Mouse (Mus musculus): ENCODE data around the gene Cyp8b1.

The Cyp8b1 gene

GRCm38 (mm10) chr9:121916102-121916501 lies at the start of gene Cyp8b1:
Gene Cyp8b1 (minus strand): TSS chr9:121916305.
- no peak for DNase-seq (ENCODE audit: low spot score in 2 of 2)

- DNase-seq (ENCODE audit: low spot score in 2 of 2) = no peak
Observed at GRCm38 (mm10) chr9:121964941-121965340, 48.8 kb upstream of the Cyp8b1 start.

- DNase-seq (ENCODE audit: low spot score in 2 of 2) = no peak
Observed at GRCm38 (mm10) chr9:121959966-121960635, 44.0 kb upstream of the Cyp8b1 start.

GRCm38 (mm10) chr9:121952596-121952995 lies 36.5 kb upstream of the Cyp8b1 start:
- DNase-seq (ENCODE audit: low spot score in 2 of 2) = no peak

- DNase-seq (ENCODE audit: low spot score in 2 of 2) = no peak
Observed at GRCm38 (mm10) chr9:121951114-121951423, 35.0 kb upstream of the Cyp8b1 start.

- DNase-seq (ENCODE audit: low spot score in 2 of 2) = no peak
Observed at GRCm38 (mm10) chr9:121950418-121951113, 34.5 kb upstream of the Cyp8b1 start, which contains the start of gene Fam198a. Gene Fam198a (plus strand): TSS chr9:121950988.

- no peak for DNase-seq (ENCODE audit: low spot score in 2 of 2)
Observed at GRCm38 (mm10) chr9:121948431-121948830, 32.3 kb upstream of the Cyp8b1 start.

- DNase-seq (ENCODE audit: low spot score in 2 of 2) = peak; percentile 52
Observed at GRCm38 (mm10) chr9:121947784-121948183, 31.7 kb upstream of the Cyp8b1 start.

GRCm38 (mm10) chr9:121943628-121944027 lies 27.5 kb upstream of the Cyp8b1 start:
- DNase-seq (ENCODE audit: low spot score in 2 of 2) = no peak

GRCm38 (mm10) chr9:121943005-121943404 lies 26.9 kb upstream of the Cyp8b1 start:
- DNase-seq (ENCODE audit: low spot score in 2 of 2) = no peak

GRCm38 (mm10) chr9:121937944-121938355 lies 21.8 kb upstream of the Cyp8b1 start:
- no peak for DNase-seq (ENCODE audit: low spot score in 2 of 2)

- no peak for DNase-seq (ENCODE audit: low spot score in 2 of 2)
Observed at GRCm38 (mm10) chr9:121937451-121937864, 21.4 kb upstream of the Cyp8b1 start.

- no peak for DNase-seq (ENCODE audit: low spot score in 2 of 2)
Observed at GRCm38 (mm10) chr9:121936952-121937351, 20.8 kb upstream of the Cyp8b1 start.

- DNase-seq (ENCODE audit: low spot score in 2 of 2) = no peak
Observed at GRCm38 (mm10) chr9:121934856-121935255, 18.8 kb upstream of the Cyp8b1 start.

- peak; percentile 52 to 56 for DNase-seq (ENCODE audit: low spot score in 2 of 2)
Observed at GRCm38 (mm10) chr9:121928498-121928897, 12.4 kb upstream of the Cyp8b1 start.

GRCm38 (mm10) chr9:121927721-121928120 lies 11.6 kb upstream of the Cyp8b1 start:
- DNase-seq (ENCODE audit: low spot score in 2 of 2) = no peak

GRCm38 (mm10) chr9:121926634-121927405 lies 10.7 kb upstream of the Cyp8b1 start:
- DNase-seq (ENCODE audit: low spot score in 2 of 2) = no peak

GRCm38 (mm10) chr9:121925959-121926358 lies 9.9 kb upstream of the Cyp8b1 start:
- no peak for DNase-seq (ENCODE audit: low spot score in 2 of 2)

- no peak for DNase-seq (ENCODE audit: low spot score in 2 of 2)
Observed at GRCm38 (mm10) chr9:121924901-121925560, 8.9 kb upstream of the Cyp8b1 start.

- no peak for DNase-seq (ENCODE audit: low spot score in 2 of 2)
Observed at GRCm38 (mm10) chr9:121923906-121924305, 7.8 kb upstream of the Cyp8b1 start.

- no peak for DNase-seq (ENCODE audit: low spot score in 2 of 2)
Observed at GRCm38 (mm10) chr9:121923443-121923842, 7.3 kb upstream of the Cyp8b1 start.

GRCm38 (mm10) chr9:121919027-121919501 lies 3.0 kb upstream of the Cyp8b1 start:
- no peak for DNase-seq (ENCODE audit: low spot score in 2 of 2)

Measured in right cerebral cortex, postnatal 36 days (tissue).